Mouse (Mus musculus): ENCODE results near the gene Shd. TPM values are rescaled to one million over a fixed set of nuclear protein-coding genes. Genes with fewer than 3 reads are reported as not detected.

Gene Shd
- polyA plus RNA-seq, 1 experiment from 2014 or later: 8.1 TPM

GRCm38 (mm10) chr17:56009088-56009961 lies 39.1 kb downstream of the Shd start:
- Histone ChIP-seq H3K36me3 (ENCODE audit: control insufficient read depth, insufficient read depth, low read length) (peaks cover 19% of the 10 kb centered on the region), H3K4me2 (ENCODE audit: low read depth, low read length) (peak overlapping the region; percentile 100), H3K4me3 (replicated peaks; ENCODE audit: low read length) (peak overlapping the region; percentile 86), H3K9ac (ENCODE audit: low read length) (peak overlapping the region; percentile 82), H3K27ac (ENCODE audit: low read length) (peak overlapping the region; percentile 96), H3K4me1 (ENCODE audit: control insufficient read depth, insufficient read depth, low read length) (peaks cover 21% of the 10 kb centered on the region), H3K9me3 (replicated peaks; ENCODE audit: control insufficient read depth, low read length) (no peaks in the 10 kb centered on the region), H3K27me3 (ENCODE audit: control insufficient read depth, insufficient read depth, low read length) (no peaks in the 10 kb centered on the region)
- ATAC-seq (ENCODE audit: insufficient read depth, low FRiP score): peak; percentile 92
- 1% methylated on average over 62 of the region's 62 CpGs for WGBS

DNA sequence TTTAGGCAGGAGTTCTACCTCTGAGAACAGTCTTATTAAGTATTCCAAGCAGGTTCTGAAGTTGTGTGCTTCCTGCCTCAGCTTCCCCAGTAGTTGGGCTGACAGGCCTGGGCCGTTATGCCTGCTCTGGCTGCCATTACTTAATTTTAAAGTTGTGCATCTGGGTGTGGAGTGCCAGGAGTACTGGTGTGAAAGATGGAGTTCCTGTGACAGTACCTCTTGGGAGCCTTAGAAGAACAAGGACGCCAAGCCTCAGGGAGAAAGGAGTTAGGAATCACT lies 39.6 kb downstream of the Shd start:
- Histone ChIP-seq H3K27me3 (ENCODE audit: control insufficient read depth, insufficient read depth, low read length) (no peaks in the 10 kb centered on the region), H3K4me3 (replicated peaks; ENCODE audit: low read length) (peak overlapping the region; percentile 86), H3K9ac (ENCODE audit: low read length) (peak overlapping the region; percentile 82), H3K4me2 (ENCODE audit: low read depth, low read length) (peak overlapping the region; percentile 100), H3K36me3 (ENCODE audit: control insufficient read depth, insufficient read depth, low read length) (peaks cover 19% of the 10 kb centered on the region), H3K9me3 (replicated peaks; ENCODE audit: control insufficient read depth, low read length) (no peaks in the 10 kb centered on the region), H3K4me1 (ENCODE audit: control insufficient read depth, insufficient read depth, low read length) (peaks cover 21% of the 10 kb centered on the region), H3K27ac (ENCODE audit: low read length) (no peak overlapping the region)
- no peak for ATAC-seq (ENCODE audit: insufficient read depth, low FRiP score)
- WGBS: 38% methylated on average over 2 of the region's 2 CpGs

DNA sequence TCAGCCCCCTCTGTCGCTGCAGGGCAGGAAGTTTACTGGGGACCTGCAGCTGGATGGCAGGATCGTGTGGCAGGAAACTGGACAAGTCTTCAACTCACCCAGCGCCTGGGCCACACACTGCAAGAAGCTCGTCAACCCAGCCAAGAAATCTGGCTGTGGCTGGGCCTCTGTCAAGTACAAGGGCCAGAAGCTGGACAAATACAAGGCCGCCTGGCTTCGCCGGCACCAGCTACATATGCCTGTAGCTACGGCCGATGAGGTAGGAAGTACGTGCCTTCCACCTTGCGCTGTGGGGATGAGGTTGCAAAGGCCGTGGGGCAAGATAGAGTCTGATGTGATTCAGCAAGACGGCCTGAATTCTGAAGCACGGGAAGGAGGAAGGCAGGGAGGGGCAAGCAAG lies 40.0 kb downstream of the Shd start:
- no peak for ATAC-seq (ENCODE audit: insufficient read depth, low FRiP score)
- Histone ChIP-seq H3K9me3 (replicated peaks; ENCODE audit: control insufficient read depth, low read length) (no peaks in the 10 kb centered on the region), H3K9ac (ENCODE audit: low read length) (peak overlapping the region; percentile 82), H3K4me3 (replicated peaks; ENCODE audit: low read length) (peak overlapping the region; percentile 86), H3K4me2 (ENCODE audit: low read depth, low read length) (peak overlapping the region; percentile 100), H3K36me3 (ENCODE audit: control insufficient read depth, insufficient read depth, low read length) (peaks cover 19% of the 10 kb centered on the region), H3K27ac (ENCODE audit: low read length) (no peak overlapping the region), H3K4me1 (ENCODE audit: control insufficient read depth, insufficient read depth, low read length) (peaks cover 21% of the 10 kb centered on the region), H3K27me3 (ENCODE audit: control insufficient read depth, insufficient read depth, low read length) (no peaks in the 10 kb centered on the region)
- WGBS: 62% methylated on average over 14 of the region's 14 CpGs

GRCm38 (mm10) chr17:56010681-56011080 lies 40.4 kb downstream of the Shd start:
- Histone ChIP-seq H3K36me3 (ENCODE audit: control insufficient read depth, insufficient read depth, low read length) (peaks cover 22% of the 10 kb centered on the region), H3K9me3 (replicated peaks; ENCODE audit: control insufficient read depth, low read length) (no peaks in the 10 kb centered on the region), H3K4me3 (replicated peaks; ENCODE audit: low read length) (peak overlapping the region; percentile 86; the same call in 1 of the 2 replicates), H3K27me3 (ENCODE audit: control insufficient read depth, insufficient read depth, low read length) (no peaks in the 10 kb centered on the region), H3K27ac (ENCODE audit: low read length) (no peak overlapping the region), H3K4me1 (ENCODE audit: control insufficient read depth, insufficient read depth, low read length) (peaks cover 21% of the 10 kb centered on the region), H3K4me2 (ENCODE audit: low read depth, low read length) (peak overlapping the region; percentile 100), H3K9ac (ENCODE audit: low read length) (peak overlapping the region; percentile 82)
- ATAC-seq (ENCODE audit: insufficient read depth, low FRiP score): no peak
- 16% methylated on average over 9 of the region's 9 CpGs for WGBS

- Histone ChIP-seq H3K27me3 (ENCODE audit: control insufficient read depth, insufficient read depth, low read length) (no peaks in the 10 kb centered on the region), H3K4me2 (ENCODE audit: low read depth, low read length) (no peak overlapping the region), H3K36me3 (ENCODE audit: control insufficient read depth, insufficient read depth, low read length) (peaks cover 29% of the 10 kb centered on the region), H3K9ac (ENCODE audit: low read length) (no peak overlapping the region), H3K4me3 (replicated peaks; ENCODE audit: low read length) (no peak overlapping the region), H3K9me3 (replicated peaks; ENCODE audit: control insufficient read depth, low read length) (no peaks in the 10 kb centered on the region), H3K4me1 (ENCODE audit: control insufficient read depth, insufficient read depth, low read length) (peaks cover 21% of the 10 kb centered on the region), H3K27ac (ENCODE audit: low read length) (no peak overlapping the region)
- WGBS: 86% methylated on average over 7 of the region's 7 CpGs
- ATAC-seq (ENCODE audit: insufficient read depth, low FRiP score): no peak
These were observed 41.2 kb downstream of the Shd start for GRCm38 (mm10) chr17:56011441-56011840.

- Histone ChIP-seq H3K4me1 (ENCODE audit: control insufficient read depth, insufficient read depth, low read length) (peaks cover 7% of the 10 kb centered on the region), H3K4me2 (ENCODE audit: low read depth, low read length) (no peak overlapping the region), H3K9ac (ENCODE audit: low read length) (no peak overlapping the region), H3K4me3 (replicated peaks; ENCODE audit: low read length) (no peak overlapping the region), H3K9me3 (replicated peaks; ENCODE audit: control insufficient read depth, low read length) (no peaks in the 10 kb centered on the region), H3K27me3 (ENCODE audit: control insufficient read depth, insufficient read depth, low read length) (no peaks in the 10 kb centered on the region), H3K27ac (ENCODE audit: low read length) (no peak overlapping the region), H3K36me3 (ENCODE audit: control insufficient read depth, insufficient read depth, low read length) (peaks cover 43% of the 10 kb centered on the region)
- WGBS: 89% methylated on average over 9 of the region's 9 CpGs
- ATAC-seq (ENCODE audit: insufficient read depth, low FRiP score): no peak
These were observed 45.0 kb downstream of the Shd start for GRCm38 (mm10) chr17:56015293-56015692.

GRCm38 (mm10) chr17:56016382-56016781 lies 46.1 kb downstream of the Shd start:
- no peak for ATAC-seq (ENCODE audit: insufficient read depth, low FRiP score)
- Histone ChIP-seq H3K4me3 (replicated peaks; ENCODE audit: low read length) (no peak overlapping the region), H3K27ac (ENCODE audit: low read length) (no peak overlapping the region), H3K4me2 (ENCODE audit: low read depth, low read length) (no peak overlapping the region), H3K36me3 (ENCODE audit: control insufficient read depth, insufficient read depth, low read length) (peaks cover 41% of the 10 kb centered on the region), H3K9me3 (replicated peaks; ENCODE audit: control insufficient read depth, low read length) (no peaks in the 10 kb centered on the region), H3K27me3 (ENCODE audit: control insufficient read depth, insufficient read depth, low read length) (no peaks in the 10 kb centered on the region), H3K9ac (ENCODE audit: low read length) (no peak overlapping the region), H3K4me1 (ENCODE audit: control insufficient read depth, insufficient read depth, low read length) (no peaks in the 10 kb centered on the region)
- WGBS: 84% methylated on average over 8 of the region's 8 CpGs

DNA sequence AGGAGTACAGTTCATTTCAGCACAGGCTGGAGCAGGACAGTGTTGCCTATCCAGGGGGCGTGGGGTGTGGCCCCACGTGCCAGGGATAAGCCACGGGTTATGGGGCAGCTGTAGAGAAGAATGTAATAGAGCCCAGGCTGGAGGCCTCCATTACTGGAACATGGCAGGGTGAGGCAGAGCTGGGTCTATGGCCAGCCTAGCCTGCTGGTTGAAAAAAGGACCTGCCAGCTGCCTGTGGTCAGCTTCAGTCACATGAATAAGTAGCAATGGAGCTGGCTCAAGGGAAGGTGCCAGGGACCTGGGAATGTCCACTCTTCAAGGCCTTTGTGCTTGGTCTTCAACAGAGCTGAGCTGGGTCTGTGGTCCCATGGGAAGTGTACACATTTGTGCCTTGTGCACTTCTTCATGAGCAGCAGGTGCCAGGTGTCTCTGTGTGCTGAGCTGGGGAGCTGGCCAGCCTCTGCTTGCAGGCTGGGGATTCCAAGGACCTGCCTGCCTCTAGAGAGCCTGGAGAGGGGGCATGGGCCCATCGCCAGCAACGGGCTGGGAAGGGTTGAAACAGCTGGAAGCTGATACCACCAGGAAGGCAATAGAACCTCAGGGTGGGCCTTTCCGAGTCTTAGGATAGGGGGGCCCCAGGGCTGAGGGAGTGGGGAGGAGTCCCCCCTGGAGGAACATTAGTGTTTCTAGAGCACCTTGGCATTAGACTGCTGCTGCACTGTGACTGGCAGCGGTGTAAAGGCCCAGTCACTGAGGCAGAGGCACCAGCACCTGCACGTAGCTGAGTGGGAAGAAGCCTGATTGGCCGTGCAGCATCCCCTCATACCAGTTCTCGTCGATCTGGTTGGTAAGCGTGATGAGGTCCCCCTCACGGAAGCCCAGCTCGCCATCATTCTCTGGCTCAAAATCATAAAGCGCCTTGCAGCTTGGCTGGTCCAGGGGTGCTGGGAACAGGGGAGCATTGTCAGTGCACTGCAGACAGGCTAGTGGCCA lies 46.8 kb downstream of the Shd start:
- no peaks in the 10 kb centered on the region for H3K9me3 ChIP-seq (replicated peaks; ENCODE audit: control insufficient read depth, low read length)
- no peak overlapping the region; the same call in 1 of the 2 replicates for H3K27ac ChIP-seq (ENCODE audit: low read length)
- no peak overlapping the region for H3K4me3 ChIP-seq (replicated peaks; ENCODE audit: low read length)
- no peaks in the 10 kb centered on the region for H3K27me3 ChIP-seq (ENCODE audit: control insufficient read depth, insufficient read depth, low read length)
- WGBS: 76% methylated on average over 15 of the region's 15 CpGs
- H3K9ac ChIP-seq (ENCODE audit: low read length): no peak overlapping the region
- no peak for ATAC-seq (ENCODE audit: insufficient read depth, low FRiP score)
- H3K4me2 ChIP-seq (ENCODE audit: low read depth, low read length): no peak overlapping the region
- peaks cover 2% of the 10 kb centered on the region; the same call in 1 of the 2 replicates for H3K4me1 ChIP-seq (ENCODE audit: control insufficient read depth, insufficient read depth, low read length)
- peaks cover 34% of the 10 kb centered on the region for H3K36me3 ChIP-seq (ENCODE audit: control insufficient read depth, insufficient read depth, low read length)

- peaks cover 33% of the 10 kb centered on the region for H3K36me3 ChIP-seq (ENCODE audit: control insufficient read depth, insufficient read depth, low read length)
- no peak overlapping the region for H3K4me2 ChIP-seq (ENCODE audit: low read depth, low read length)
- no peak overlapping the region for H3K4me3 ChIP-seq (replicated peaks; ENCODE audit: low read length)
- no peak overlapping the region for H3K27ac ChIP-seq (ENCODE audit: low read length)
- peaks cover 2% of the 10 kb centered on the region; the same call in 1 of the 2 replicates for H3K4me1 ChIP-seq (ENCODE audit: control insufficient read depth, insufficient read depth, low read length)
- H3K9me3 ChIP-seq (replicated peaks; ENCODE audit: control insufficient read depth, low read length): no peaks in the 10 kb centered on the region
- no peak overlapping the region for H3K9ac ChIP-seq (ENCODE audit: low read length)
- H3K27me3 ChIP-seq (ENCODE audit: control insufficient read depth, insufficient read depth, low read length): no peaks in the 10 kb centered on the region
- ATAC-seq (ENCODE audit: insufficient read depth, low FRiP score): no peak
- WGBS: 91% methylated on average over 7 of the region's 7 CpGs
These were observed 47.6 kb downstream of the Shd start for GRCm38 (mm10) chr17:56017848-56018247.

Measured in stomach, embryonic 16.5 days (tissue).